Mouse (Mus musculus) cortical plate, adult 2 months (tissue): Measurements from ENCODE around the gene Il17ra. TPM values are rescaled to one million over a fixed set of nuclear protein-coding genes. Genes with fewer than 3 reads are reported as not detected.
A peak's percentile ranks its signal among the peaks of the same experiment; 100 is the strongest.

Source experiments
- H3K27ac ChIP-seq: fragments of 200-500 bp; 2 replicates; pipeline ENCODE4 v1.5.1; 2012; ENCODE audit warnings: low read length, control low read depth, inconsistent platforms; ENCODE audit not compliant: insufficient read depth
- H3K4me1 ChIP-seq: fragments of 200-500 bp; 2 replicates; pipeline ENCODE4 v1.6.1; 2011; ENCODE audit warnings: low read length; ENCODE audit not compliant: control insufficient read depth, insufficient read depth
- H3K4me3 ChIP-seq: fragments of 200-500 bp; 2 replicates; pipeline ENCODE4 v1.5.1; 2011; ENCODE audit warnings: mild to moderate bottlenecking, low read length, control low read depth; ENCODE audit not compliant: insufficient read depth
- CTCF ChIP-seq: fragments of 200-500 bp; IDR thresholded peaks from 2 replicates; pipeline ENCODE4 v1.5.1; 2011; ENCODE audit warnings: mild to moderate bottlenecking, control low read depth, low read length; ENCODE audit not compliant: insufficient read depth; ENCODE audit errors: extremely low read depth
- POLR2A ChIP-seq: fragments of 200-500 bp; IDR thresholded peaks from 2 replicates; pipeline ENCODE4 v1.6.1; 2011; ENCODE audit warnings: mild to moderate bottlenecking, low read length, control low read depth; ENCODE audit not compliant: insufficient read depth; ENCODE audit errors: extremely low read depth
- polyA plus RNA-seq: library from polyadenylated mRNA; depleted of rRNA; stranded (reverse); fragments of >200 nt; gene quantifications from 2 replicates; pipeline ENCODE4 v1.2.3, GENCODE M21; 2012; rRNA removed

The Il17ra gene
- polyA plus RNA-seq, 1 experiment = 16.6 TPM

DNA sequence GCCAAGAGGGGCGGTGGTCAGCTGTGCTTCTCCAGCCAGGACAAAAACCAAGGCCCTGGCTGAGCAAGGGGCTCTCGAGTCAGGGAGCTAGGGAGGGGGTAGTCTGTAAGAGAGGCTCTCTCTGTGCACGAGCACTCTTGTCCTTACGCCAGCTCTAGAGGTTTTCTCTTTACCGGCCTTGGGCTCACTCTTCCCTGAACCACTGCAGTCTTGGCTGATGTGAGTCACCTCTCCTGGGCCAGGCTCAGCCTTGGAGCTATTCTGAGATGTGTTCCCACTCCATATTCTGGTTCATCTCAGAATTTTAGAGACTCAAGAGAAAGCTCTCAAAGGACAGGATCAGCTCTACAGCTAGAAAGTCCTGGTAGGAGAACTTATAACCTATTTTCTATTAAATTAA lies 54.3 kb downstream of the Il17ra start:
- Histone ChIP-seq H3K4me3 (no peak overlapping the region), H3K27ac (peak overlapping the region; percentile 40; the same call in 1 of the 2 replicates), H3K4me1 (peaks cover 3% of the 10 kb centered on the region; the same call in 1 of the 2 replicates)
- TF ChIP-seq POLR2A (no peak), CTCF (no peak)

DNA sequence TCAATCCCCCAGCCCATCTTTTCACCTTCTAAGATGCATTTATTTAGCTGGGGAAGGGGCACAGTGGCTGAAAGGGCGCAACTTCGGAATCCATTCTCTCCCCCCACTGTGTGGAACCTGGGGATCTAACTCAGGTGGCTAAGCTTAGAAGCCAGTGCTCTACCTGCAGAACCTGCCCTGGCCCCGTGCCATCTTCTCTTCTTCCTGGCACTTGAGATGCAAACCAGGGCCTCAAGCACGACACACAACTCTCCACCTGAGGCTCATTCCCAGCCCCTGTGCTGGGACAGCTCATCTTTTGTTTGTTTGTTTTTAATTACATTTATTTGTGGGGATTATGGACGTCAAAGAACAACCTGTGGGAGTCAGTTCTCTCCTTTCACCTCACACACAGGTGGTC lies 56.6 kb downstream of the Il17ra start:
- TF ChIP-seq POLR2A = no peak
- TF ChIP-seq CTCF = no peak
- Histone ChIP-seq H3K4me3 (no peak overlapping the region), H3K4me1 (peaks cover 3% of the 10 kb centered on the region; the same call in 1 of the 2 replicates), H3K27ac (no peak overlapping the region)

DNA sequence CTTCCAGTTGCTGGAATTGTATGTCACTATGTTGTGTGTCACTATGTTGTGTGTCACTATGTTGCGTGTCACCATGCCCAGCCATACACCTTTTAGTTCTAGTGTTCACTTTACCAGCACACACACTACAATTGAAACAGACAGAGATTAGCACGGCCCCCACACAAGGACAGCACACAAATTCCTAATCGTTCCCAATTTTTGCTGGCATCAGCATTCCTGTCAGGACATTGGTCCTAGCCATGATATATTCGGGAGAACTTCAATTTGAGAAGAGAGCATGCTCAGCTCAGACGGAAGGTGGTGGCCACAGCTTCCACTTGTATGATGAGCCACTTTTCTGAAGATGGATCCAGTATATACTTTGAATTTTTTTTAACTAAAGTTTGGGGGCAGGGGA lies 61.7 kb downstream of the Il17ra start:
- no peak overlapping the region for H3K4me3 ChIP-seq

GRCm38 (mm10) chr6:120529123-120529522 lies 66.1 kb downstream of the Il17ra start:
- peaks cover 7% of the 10 kb centered on the region for H3K4me1 ChIP-seq
- TF ChIP-seq POLR2A (no peak), CTCF (no peak)
- no peak overlapping the region for H3K4me3 ChIP-seq
- H3K27ac ChIP-seq = no peak overlapping the region

More for the DNA sequence above, 61.7 kb downstream of the Il17ra start:
- H3K4me1 ChIP-seq = peaks cover 3% of the 10 kb centered on the region; the same call in 1 of the 2 replicates
- TF ChIP-seq POLR2A = no peak
- no peak overlapping the region for H3K27ac ChIP-seq

DNA sequence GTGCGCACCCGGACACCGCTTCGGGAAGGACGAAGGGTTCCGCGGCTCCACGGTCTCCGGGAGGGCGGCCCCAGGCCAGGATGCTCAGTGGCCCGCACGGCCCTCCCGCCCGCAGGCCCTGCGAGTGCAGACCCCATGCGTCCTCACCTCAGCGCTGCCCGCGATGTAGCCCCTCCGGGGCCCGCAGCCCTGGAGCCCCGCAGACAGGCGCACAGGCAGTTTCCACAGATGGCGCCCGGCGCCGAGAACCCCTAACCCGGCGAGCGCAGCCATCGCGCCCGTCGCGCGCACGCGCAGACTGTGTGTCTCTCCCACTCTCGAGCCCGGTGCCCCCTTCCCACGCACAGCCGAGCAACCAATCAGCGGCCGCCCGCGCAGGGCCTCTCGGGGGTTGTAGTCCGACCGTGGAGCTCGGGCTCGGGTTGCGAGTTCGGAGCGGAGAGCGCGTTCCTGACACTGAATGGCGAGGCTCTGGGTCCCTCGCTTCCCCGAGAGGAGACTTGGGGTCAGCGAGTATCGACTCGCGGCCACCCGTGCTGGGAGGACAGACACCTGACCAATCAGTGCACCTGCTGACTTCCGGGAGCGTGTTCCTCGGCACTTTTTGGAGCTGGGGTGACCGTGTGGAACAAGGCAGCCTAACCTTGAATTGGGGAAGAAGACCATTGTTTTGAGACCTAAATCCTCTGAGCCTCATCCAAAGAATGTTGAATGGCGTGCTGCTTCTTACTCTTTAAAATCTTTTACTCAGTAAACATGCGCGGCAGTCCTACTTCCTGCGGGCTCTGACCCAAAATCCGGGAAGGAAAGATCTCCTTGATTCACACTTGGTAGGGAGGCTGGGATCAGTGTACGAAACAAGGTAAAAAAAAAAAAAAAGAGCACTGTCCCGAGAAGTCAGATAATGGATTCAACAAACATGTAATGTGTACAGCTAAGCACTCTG lies 68.2 kb downstream of the Il17ra start, which contains the start of gene Hdhd5:
TSS of gene Hdhd5 (minus strand) at position 300 of the 946 bp plus-strand sequence.
- Histone ChIP-seq H3K27ac (peak within 1 kb of the TSS; percentile 36; the same call in 1 of the 2 replicates), H3K4me3 (peak within 1 kb of the TSS; percentile 67), H3K4me1 (peaks cover 7% of the 10 kb centered on the region)
- no peak for TF ChIP-seq CTCF
- TF ChIP-seq POLR2A = peak; percentile 82

GRCm38 (mm10) chr6:120532594-120532993 lies 69.5 kb downstream of the Il17ra start:
- Histone ChIP-seq H3K4me1 (peaks cover 6% of the 10 kb centered on the region), H3K27ac (no peak overlapping the region)

GRCm38 (mm10) chr6:120536337-120536736 lies 73.3 kb downstream of the Il17ra start:
- 0 out of 2 replicates have a peak, but pooled peaks cover 2% of the 10 kb centered on the region for H3K4me1 ChIP-seq
- TF ChIP-seq POLR2A = no peak
- TF ChIP-seq CTCF = no peak
- no peak overlapping the region for H3K27ac ChIP-seq
- H3K4me3 ChIP-seq = no peak overlapping the region

More at GRCm38 (mm10) chr6:120532594-120532993, 69.5 kb downstream of the Il17ra start:
- TF ChIP-seq CTCF (no peak), POLR2A (no peak)
- no peak overlapping the region; the same call in 1 of the 2 replicates for H3K4me3 ChIP-seq

Other genes with a start within 250 kb of the Il17ra start
- gene D330020A13Rik, start 168.9 kb upstream of the Il17ra start, polyA plus RNA-seq = 0.13 TPM in 1 of 2 replicates, not detected in the other
- gene B4galnt3, start 168.7 kb upstream of the Il17ra start, polyA plus RNA-seq = 0.58 and 0.70 TPM in 2 replicates
- gene Kdm5a, start 99.1 kb upstream of the Il17ra start, polyA plus RNA-seq = 9.4 and 10.5 TPM in 2 replicates
- gene Ccdc77, start 98.9 kb upstream of the Il17ra start, polyA plus RNA-seq = 6.0 and 7.5 TPM in 2 replicates
- gene Tmem121b, start 30.6 kb downstream of the Il17ra start, polyA plus RNA-seq = 39.3 and 40.5 TPM in 2 replicates
- gene Hdhd5, start 68.1 kb downstream of the Il17ra start, polyA plus RNA-seq = 45.6 and 46.9 TPM in 2 replicates
- gene Cecr2, start 203.1 kb downstream of the Il17ra start, polyA plus RNA-seq = 2.3 and 2.5 TPM in 2 replicates